Mouse (Mus musculus) forebrain, embryonic 15.5 days (tissue): ENCODE measurements around the gene Wtip. TPM values are rescaled to one million over a fixed set of nuclear protein-coding genes. Genes with fewer than 3 reads are reported as not detected.
"Not testable (repeated sequence)": the region's sequence is repeated elsewhere in the genome, so short reads cannot be mapped to it uniquely, and the experiment has no call there.

ENCODE experiments used
- ATAC-seq: fragments of 200-750 bp; cut with Nextera tagmentation; replicated peaks from 2 replicates; pipeline ENCODE4 v1.8.0; 2017; ENCODE audit warnings: mild to moderate bottlenecking, moderate TSS enrichment, moderate library complexity
- H3K27ac ChIP-seq: fragments of 300-500 bp; sonication (generic); replicated peaks from 2 replicates; pipeline ENCODE4 v1.5.1; 2015; ENCODE audit warnings: mild to moderate bottlenecking, inconsistent platforms
- H3K27me3 ChIP-seq: fragments of 300-500 bp; sonication (generic); 2 replicates; pipeline ENCODE4 v1.6.1; 2015; ENCODE audit warnings: inconsistent platforms
- H3K36me3 ChIP-seq: fragments of 300-500 bp; sonication (generic); 2 replicates; pipeline ENCODE4 v1.6.1; 2015; ENCODE audit warnings: mild to moderate bottlenecking, inconsistent platforms
- H3K4me1 ChIP-seq: fragments of 300-500 bp; sonication (generic); 2 replicates; pipeline ENCODE4 v1.6.1; 2015; ENCODE audit warnings: inconsistent platforms
- H3K4me2 ChIP-seq: fragments of 300-500 bp; sonication (generic); replicated peaks from 2 replicates; pipeline ENCODE4 v1.6.1; 2015; ENCODE audit warnings: mild to moderate bottlenecking, inconsistent platforms
- H3K4me3 ChIP-seq: fragments of 300-500 bp; sonication (generic); 2 replicates; pipeline ENCODE4 v1.5.1; 2015; ENCODE audit warnings: mild to moderate bottlenecking, inconsistent platforms
- H3K9ac ChIP-seq: fragments of 300-500 bp; sonication (generic); replicated peaks from 2 replicates; pipeline ENCODE4 v1.6.1; 2015; ENCODE audit warnings: mild to moderate bottlenecking, inconsistent platforms
- H3K9me3 ChIP-seq: fragments of 300-500 bp; sonication (generic); 2 replicates; pipeline ENCODE4 v1.6.1; 2016; ENCODE audit warnings: inconsistent platforms
- WGBS: fragments of 180-500 bp; shearing (Covaris S2); methylation state at CpG from one replicate; pipeline ENCODE4 v1.1.7; 2015; ENCODE audit warnings: mixed read lengths; 5-methylcytosine and 5-hydroxymethylcytosine counted together
- polyA plus RNA-seq: library from polyadenylated mRNA; unstranded; fragments of >200 nt; fragmentation: Nextera tagmentation; extraction: Ambion mirVana; gene quantifications from 2 replicates; pipeline ENCODE4 v1.2.1, GENCODE M21; 2015

Gene Wtip
- polyA plus RNA-seq, 1 experiment from 2014 or later: 3.0 TPM

DNA sequence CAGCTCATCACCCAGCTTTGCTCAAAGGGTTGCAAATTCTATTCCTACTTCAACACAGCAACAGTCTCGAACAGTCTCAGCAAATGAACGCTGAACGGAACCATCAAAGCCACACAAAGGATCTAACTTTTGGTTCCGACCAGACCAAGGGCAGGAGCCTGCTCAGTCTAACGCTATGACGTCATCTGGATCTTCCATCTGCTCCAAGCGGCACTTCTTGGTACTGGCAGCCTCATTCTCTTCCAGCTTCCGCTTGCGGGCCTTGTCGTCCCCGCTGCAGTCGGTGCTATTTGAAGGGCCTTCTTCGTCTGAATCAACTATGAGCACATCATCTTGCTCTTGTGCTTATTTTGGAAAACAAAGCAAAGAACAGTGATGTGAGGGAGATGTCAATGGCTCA lies 8.1 kb upstream of the Wtip start:
- no peaks in the 10 kb centered on the region for H3K4me1 ChIP-seq
- WGBS: 96% methylated on average over 13 of the region's 13 CpGs
- no peak for ATAC-seq

DNA sequence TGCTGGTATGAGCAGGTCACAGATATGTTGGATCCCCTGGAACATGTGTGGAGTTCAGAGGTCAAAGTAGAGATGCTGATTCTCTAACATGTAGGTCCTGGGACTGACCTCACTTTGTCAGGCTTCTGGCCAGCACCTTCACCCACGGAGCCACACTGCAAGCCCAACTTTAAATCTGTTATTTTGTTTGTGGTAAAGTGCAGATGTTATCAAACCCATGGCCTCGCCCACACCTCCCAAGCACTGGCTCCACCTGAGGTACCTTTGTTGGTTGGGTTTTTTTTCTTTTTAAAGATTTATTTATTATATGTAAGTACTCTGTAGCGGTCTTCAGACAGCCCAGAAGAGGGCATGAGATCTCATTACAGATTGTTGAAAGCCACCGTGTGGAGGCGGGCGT lies 6.4 kb upstream of the Wtip start:
- H3K4me3 ChIP-seq: no peak overlapping the region
- H3K4me1 ChIP-seq: no peaks in the 10 kb centered on the region
- H3K4me2 ChIP-seq: no peak overlapping the region
- H3K27me3 ChIP-seq: no peaks in the 10 kb centered on the region
- no peak for ATAC-seq
- H3K27ac ChIP-seq: no peak overlapping the region
- no peaks in the 10 kb centered on the region for H3K9me3 ChIP-seq
- WGBS: 91% methylated on average over 6 of the region's 6 CpGs
- no peak overlapping the region for H3K9ac ChIP-seq
- peaks cover 46% of the 10 kb centered on the region for H3K36me3 ChIP-seq

More for the DNA sequence above, 8.1 kb upstream of the Wtip start:
- Histone ChIP-seq H3K36me3 (peaks cover 61% of the 10 kb centered on the region), H3K4me3 (no peak overlapping the region), H3K9ac (no peak overlapping the region), H3K27me3 (no peaks in the 10 kb centered on the region), H3K9me3 (no peaks in the 10 kb centered on the region), H3K27ac (no peak overlapping the region), H3K4me2 (no peak overlapping the region)

DNA sequence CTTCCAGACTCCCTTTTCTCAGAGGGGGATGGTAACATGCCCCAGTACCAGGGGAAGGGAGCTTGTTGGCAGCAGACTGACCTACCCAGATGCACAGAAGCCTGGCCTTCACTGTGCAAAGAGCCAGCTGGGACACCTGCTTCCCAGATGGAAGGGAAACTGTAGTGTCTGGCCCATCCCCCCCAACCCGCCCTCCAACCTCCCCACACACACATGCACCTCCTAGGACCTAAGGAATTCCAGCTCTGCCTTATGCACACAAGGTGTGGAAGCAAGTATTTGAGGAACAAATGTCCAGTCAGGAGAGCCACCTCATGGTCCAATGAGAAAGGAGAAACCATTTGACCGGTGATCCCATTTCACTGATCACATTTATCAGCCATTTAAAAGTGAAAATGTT lies 1.3 kb upstream of the Wtip start:
- Histone ChIP-seq H3K4me3 (no peak overlapping the region), H3K9ac (no peak overlapping the region), H3K36me3 (no peaks in the 10 kb centered on the region), H3K4me1 (peaks cover 23% of the 10 kb centered on the region), H3K9me3 (no peaks in the 10 kb centered on the region), H3K4me2 (no peak overlapping the region), H3K27me3 (no peaks in the 10 kb centered on the region), H3K27ac (no peak overlapping the region)
- no peak for ATAC-seq
- 84% methylated on average over 2 of the region's 2 CpGs for WGBS

DNA sequence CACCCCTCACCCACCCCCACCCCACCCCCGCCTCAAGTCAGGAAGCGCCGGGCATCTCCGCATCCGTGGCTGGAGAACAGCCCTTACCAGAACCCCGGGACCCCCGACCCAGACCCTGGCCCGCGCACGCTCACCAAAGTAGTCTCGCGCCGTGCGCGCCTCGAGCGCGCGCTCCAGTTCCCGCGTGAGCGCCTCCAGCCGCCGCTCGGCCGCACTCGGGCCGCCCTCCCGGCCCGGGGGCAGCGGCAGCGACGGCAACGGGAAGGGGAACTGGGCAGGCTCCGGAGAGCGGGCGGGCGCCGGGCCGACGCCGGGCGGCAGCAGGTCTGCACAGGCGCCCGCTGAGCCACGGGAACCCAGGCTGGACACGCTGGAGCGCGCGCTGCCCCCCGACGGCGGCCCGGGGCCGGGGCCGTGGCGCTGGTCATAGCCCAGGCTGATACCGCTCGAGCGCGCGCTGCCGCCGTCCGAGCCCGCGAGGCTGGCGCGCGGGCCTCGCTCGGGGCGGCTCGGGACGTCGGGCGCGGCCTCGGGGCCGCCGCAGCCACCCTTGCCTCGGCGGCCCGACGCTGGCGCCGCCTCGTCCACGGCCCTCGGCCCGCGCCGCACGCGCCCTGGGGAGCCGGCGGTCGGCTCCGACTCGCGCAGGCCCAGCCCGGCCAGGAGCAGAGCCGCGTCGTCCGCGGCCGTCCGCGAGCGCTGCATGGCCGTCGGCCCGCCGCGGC lies 551 bp downstream of the Wtip start:
- Histone ChIP-seq H3K4me3 (peak overlapping the region; percentile 68), H3K9me3 (no peaks in the 10 kb centered on the region), H3K9ac (peak overlapping the region; percentile 64), H3K36me3 (no peaks in the 10 kb centered on the region), H3K4me1 (peaks cover 23% of the 10 kb centered on the region), H3K27ac (0 out of 2 replicates have a peak overlapping the region, but pooled peaks have one; percentile 34), H3K27me3 (no peaks in the 10 kb centered on the region), H3K4me2 (peak overlapping the region; percentile 58)
- under 1% methylated on average over 81 of the region's 116 CpGs for WGBS
- ATAC-seq: peak; percentile 67

DNA sequence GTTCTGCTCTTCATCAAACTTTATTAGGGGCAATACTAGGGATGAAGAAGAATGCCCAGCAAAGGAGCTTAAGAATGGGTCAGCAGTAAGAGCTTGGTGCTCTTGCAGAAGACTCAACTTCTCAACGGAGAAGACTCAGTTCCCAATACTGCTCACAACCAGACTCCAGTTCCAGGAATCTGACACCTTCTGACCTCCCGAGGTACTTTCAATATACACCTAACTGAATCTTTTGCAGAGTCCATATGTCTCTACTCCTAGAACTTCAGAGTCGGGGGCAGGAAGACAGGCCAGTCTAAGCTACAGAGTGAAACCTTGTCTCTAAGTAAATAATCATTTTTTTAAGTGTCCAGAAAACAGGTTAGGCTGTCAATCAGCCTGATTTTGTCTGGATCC lies 1.1 kb downstream of the Wtip start:
- Histone ChIP-seq H3K4me1 (peaks cover 23% of the 10 kb centered on the region), H3K9ac (peak overlapping the region; percentile 64), H3K4me3 (peak overlapping the region; percentile 68), H3K9me3 (no peaks in the 10 kb centered on the region), H3K27me3 (no peaks in the 10 kb centered on the region), H3K36me3 (no peaks in the 10 kb centered on the region), H3K4me2 (peak overlapping the region; percentile 58), H3K27ac (no peak overlapping the region)
- peak; percentile 27 for ATAC-seq
- 12% methylated on average over 3 of the region's 3 CpGs for WGBS

DNA sequence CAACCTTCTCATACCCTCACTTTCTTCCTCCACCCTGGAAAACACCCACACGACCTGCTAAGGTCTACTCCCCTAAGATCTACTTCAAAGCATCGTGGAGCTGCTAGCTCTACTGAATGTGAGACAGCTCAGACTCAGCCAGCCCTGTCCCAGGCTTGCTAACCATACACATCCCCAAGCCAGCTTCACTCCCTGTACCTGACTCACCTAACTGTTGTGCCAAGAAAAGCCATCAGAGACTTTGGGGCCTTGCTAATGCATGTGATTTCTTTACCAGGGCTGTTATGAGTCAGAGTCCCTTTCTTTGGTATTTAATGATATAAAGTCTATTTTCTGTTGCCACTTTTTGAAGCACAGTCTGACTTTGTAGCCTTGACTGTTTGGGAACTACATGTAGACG lies 1.9 kb downstream of the Wtip start:
- H3K4me3 ChIP-seq: no peak overlapping the region; the same call in 1 of the 2 replicates
- no peak overlapping the region for H3K27ac ChIP-seq
- H3K9ac ChIP-seq: no peak overlapping the region
- WGBS: 77% methylated on average over 3 of the region's 3 CpGs
- no peaks in the 10 kb centered on the region for H3K27me3 ChIP-seq
- H3K36me3 ChIP-seq: no peaks in the 10 kb centered on the region
- ATAC-seq: no peak
- no peaks in the 10 kb centered on the region; the same call in 1 of the 2 replicates for H3K9me3 ChIP-seq
- peak overlapping the region; percentile 58; the same call in 1 of the 2 replicates for H3K4me2 ChIP-seq
- peaks cover 23% of the 10 kb centered on the region for H3K4me1 ChIP-seq

DNA sequence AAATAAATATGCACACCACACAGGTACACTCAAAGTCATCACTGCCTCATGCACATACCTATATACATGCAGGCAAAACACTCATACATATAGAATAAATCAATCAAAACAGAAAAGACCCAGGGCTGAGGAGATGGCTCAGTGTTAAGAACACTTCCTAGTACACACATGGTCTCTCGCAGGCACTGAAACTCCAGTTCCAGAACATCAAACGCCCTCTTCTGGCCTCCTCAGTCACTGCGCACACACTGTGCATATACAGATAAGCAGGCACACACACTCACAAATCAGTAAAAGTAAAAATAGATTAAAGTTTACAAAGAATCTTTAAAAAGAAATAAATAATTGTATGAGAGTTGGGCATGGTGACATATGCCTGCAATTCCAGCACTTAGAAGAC lies 6.8 kb downstream of the Wtip start:
- WGBS: 88% methylated on average over 3 of the region's 3 CpGs
- H3K4me2 ChIP-seq: no peak overlapping the region
- ATAC-seq: no peak

DNA sequence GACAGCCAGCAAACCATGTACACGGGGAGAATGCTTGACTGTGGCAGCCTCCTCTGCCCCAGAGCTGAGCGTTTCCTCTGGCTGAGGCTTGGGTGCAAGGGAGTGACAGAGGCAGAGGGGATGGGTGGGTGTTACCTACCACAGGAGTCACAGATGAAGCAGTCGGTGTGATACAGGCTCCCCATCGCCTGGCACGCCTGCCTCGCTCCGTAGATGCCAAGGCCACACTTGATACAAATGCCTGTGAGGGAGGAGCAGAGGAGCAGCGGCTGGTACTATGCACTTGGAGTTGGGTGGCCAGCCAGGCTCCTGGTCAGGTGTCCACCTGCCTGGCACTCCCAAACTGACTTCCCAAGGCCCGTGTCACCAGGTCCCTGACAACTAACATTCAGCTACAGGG lies 7.7 kb downstream of the Wtip start:
- Histone ChIP-seq H3K4me3 (no peak overlapping the region), H3K36me3 (no peaks in the 10 kb centered on the region), H3K27me3 (no peaks in the 10 kb centered on the region), H3K27ac (no peak overlapping the region), H3K9me3 (no peaks in the 10 kb centered on the region; the same call in 1 of the 2 replicates), H3K9ac (no peak overlapping the region), H3K4me1 (peaks cover under 1% of the 10 kb centered on the region; the same call in 1 of the 2 replicates), H3K4me2 (no peak overlapping the region)
- ATAC-seq: no peak
- WGBS: 83% methylated on average over 9 of the region's 9 CpGs

More for the DNA sequence above, 6.8 kb downstream of the Wtip start:
- Histone ChIP-seq H3K4me1 (peaks cover 10% of the 10 kb centered on the region), H3K9ac (no peak overlapping the region), H3K27ac (no peak overlapping the region), H3K36me3 (no peaks in the 10 kb centered on the region), H3K4me3 (no peak overlapping the region), H3K9me3 (no peaks in the 10 kb centered on the region; the same call in 1 of the 2 replicates), H3K27me3 (no peaks in the 10 kb centered on the region)

DNA sequence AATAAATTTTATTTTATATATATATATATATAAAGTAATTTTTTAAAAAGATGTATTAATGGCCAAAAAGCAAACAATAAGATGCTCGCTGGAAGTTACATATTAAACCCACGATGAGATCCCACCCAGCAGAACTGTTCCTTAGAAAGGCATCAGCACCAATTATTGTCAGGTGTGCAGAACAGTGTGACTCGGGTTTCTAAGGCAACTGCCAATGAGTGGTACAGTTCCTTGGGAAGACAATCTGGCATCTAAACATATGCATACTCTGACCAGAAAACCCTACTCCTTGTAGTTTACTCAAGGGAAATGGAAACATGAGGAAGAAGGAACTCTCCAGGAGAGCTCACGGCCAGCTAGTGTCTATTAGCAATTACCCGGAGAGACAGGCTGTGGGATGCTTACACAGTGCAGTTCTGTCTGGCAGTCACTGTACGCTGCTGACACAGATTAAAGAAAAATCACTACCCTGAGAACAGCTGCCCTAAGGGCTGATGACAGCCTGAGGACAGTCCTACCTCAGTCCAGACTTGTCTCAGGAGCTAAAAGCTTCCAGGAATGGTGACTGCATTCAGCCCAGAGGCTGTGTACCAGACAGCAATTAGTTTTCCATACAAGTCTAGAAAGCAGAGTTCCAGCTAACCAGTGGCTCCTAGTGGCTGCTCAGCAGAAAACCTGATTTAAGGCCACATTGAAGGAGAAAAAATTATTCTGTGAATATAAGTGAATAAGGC lies 9.9 kb downstream of the Wtip start:
- no peaks in the 10 kb centered on the region; the same call in 1 of the 2 replicates for H3K9me3 ChIP-seq
- no peak overlapping the region for H3K9ac ChIP-seq
- no peak overlapping the region for H3K4me3 ChIP-seq
- H3K4me1 ChIP-seq: no peaks in the 10 kb centered on the region
- H3K27me3 ChIP-seq: no peaks in the 10 kb centered on the region
- peak; percentile 65 for ATAC-seq
- no peaks in the 10 kb centered on the region for H3K36me3 ChIP-seq
- H3K4me2 ChIP-seq: no peak overlapping the region
- H3K27ac ChIP-seq: no peak overlapping the region
- 89% methylated on average over 6 of the region's 6 CpGs for WGBS

DNA sequence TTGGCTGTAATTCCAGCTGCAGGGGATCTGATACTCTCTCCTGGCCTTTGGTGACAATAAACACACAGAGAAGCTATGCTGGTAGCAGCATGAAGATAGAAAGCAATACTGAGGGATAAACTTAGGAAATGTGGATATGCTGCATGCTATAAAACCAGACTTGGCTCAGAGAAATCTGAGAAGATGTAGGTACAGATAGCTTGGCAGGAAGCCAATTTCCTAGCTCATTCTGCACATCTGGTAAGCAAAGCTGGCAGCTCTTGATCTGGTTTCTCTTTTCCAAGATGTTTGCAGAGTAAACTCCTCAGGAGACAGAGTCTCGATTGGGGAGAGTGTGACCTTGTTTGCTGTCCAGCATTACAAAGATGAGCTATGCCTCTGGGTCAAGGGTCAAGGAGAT lies 12.4 kb downstream of the Wtip start:
- WGBS: 66% methylated on average over 1 of the region's 1 CpGs
- peaks cover 13% of the 10 kb centered on the region for H3K36me3 ChIP-seq
- not testable (repeated sequence) for H3K4me3 ChIP-seq, H3K9me3 ChIP-seq, H3K4me1 ChIP-seq, H3K4me2 ChIP-seq, H3K9ac ChIP-seq, H3K27ac ChIP-seq, H3K27me3 ChIP-seq, ATAC-seq

DNA sequence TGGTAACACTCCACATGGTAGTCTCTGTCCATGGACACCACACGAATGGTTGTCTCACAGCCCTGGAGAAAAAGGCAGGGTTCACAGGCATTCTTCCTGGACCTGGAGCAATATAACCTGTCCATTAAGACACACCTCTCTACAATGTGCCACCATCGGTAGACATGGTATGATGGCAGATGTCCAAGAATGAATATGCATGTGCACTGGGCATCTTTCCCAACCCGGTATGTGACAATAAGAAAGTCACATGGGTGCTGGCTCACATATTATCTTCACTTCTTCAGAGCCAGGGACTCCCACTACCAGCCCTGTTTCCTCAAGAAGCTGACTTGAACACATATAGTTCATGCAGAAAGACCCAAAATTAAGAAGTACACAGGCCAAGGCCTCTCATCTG lies 16.5 kb downstream of the Wtip start:
- no peak overlapping the region for H3K4me3 ChIP-seq
- ATAC-seq: no peak; the same call in 1 of the 2 replicates
- H3K4me1 ChIP-seq: no peaks in the 10 kb centered on the region
- WGBS: 56% methylated on average over 3 of the region's 3 CpGs
- H3K27ac ChIP-seq: no peak overlapping the region
- no peak overlapping the region for H3K9ac ChIP-seq
- H3K27me3 ChIP-seq: no peaks in the 10 kb centered on the region
- H3K4me2 ChIP-seq: no peak overlapping the region
- H3K9me3 ChIP-seq: no peaks in the 10 kb centered on the region
- H3K36me3 ChIP-seq: peaks cover 41% of the 10 kb centered on the region

DNA sequence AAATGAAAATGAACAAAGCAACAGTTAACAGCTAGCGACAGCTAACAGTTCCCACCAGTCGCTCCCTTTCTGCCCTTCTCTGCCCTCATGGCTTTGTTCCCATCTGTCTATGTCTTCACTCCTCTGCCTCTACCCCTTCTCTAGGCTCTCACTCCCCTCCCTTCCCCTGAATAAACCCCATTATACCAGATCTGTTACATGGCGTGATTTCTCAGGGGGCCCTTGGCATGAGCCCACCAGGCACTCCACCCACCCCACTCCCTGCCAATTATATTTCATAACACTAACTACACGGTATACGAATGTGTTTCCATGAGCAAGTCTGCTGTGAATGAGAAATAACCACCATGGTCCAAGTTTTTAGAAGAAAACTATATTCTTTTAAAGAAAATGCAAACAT lies 23.9 kb downstream of the Wtip start:
- H3K27ac ChIP-seq: no peak overlapping the region
- no peaks in the 10 kb centered on the region for H3K9me3 ChIP-seq
- no peak overlapping the region for H3K4me2 ChIP-seq
- no peaks in the 10 kb centered on the region for H3K4me1 ChIP-seq
- ATAC-seq: no peak
- no peaks in the 10 kb centered on the region for H3K27me3 ChIP-seq
- H3K9ac ChIP-seq: no peak overlapping the region
- no peak overlapping the region for H3K4me3 ChIP-seq
- WGBS: 59% methylated on average over 5 of the region's 5 CpGs
- H3K36me3 ChIP-seq: peaks cover 22% of the 10 kb centered on the region
